Mouse (Mus musculus) CD8-positive naive resting alpha-beta T cell, adult 2 months (primary cell): Measurements from ENCODE around the gene Pacsin2.
"Not testable (repeated sequence)": the region's sequence is repeated elsewhere in the genome, so short reads cannot be mapped to it uniquely, and the experiment has no call there.

Experiments
- DNase-seq, 2 experiments: peaks; one replicate each; pipeline ENCODE4 v3.0.0; 2022; ENCODE audit warnings: low read depth in 2 of 2, low spot score in 2 of 2

Gene Pacsin2

GRCm38 (mm10) chr15:83481236-83481780, 16.9 kb upstream of the Pacsin2 start:
- no peak for DNase-seq

DNA sequence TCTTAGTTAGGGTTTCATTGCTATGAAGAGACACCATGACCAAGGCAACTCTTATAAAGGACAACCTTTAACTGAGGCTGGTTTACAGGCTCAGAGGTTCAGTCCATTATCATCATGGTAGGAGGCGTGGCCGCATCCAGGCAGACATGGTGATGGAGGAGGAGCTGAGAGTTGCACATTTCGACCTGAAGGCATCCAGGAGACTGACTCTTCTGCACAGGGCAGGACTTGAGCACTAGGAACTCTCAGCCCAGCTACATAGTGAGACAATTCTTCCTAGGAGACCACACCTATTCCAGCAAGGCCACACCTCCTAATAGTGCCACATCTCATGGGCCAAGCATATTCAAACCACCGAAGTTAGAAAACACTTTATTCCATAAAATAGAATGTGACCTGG, 15.4 kb upstream of the Pacsin2 start:
- DNase-seq, result no peak

DNA sequence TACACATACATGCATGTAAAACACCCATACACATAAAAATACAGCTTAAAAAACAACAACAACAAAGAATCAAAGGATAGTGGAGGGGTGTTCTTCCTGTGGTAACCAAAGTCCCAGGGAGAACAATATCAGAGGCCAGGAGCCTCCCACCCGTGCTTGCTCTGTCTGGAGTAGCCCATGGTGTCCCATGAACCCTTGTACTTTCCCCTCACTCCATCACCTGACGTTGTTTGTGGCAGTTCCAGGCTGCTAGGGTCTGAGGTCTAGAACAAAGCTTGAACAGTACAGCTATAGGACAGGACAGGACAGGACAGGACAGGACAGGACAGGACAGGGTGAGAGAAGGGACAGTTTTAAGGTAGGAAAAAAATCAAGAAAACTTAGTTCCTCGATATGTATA, 13.7 kb upstream of the Pacsin2 start:
- no peak for DNase-seq

GRCm38 (mm10) chr15:83476593-83477273, 12.3 kb upstream of the Pacsin2 start:
- no peak for DNase-seq

- no peak for DNase-seq
Observed at GRCm38 (mm10) chr15:83474466-83474836, 10.0 kb upstream of the Pacsin2 start.

- peak; percentile 59 to 75 for DNase-seq
Observed at GRCm38 (mm10) chr15:83473832-83474465, 9.5 kb upstream of the Pacsin2 start.

DNA sequence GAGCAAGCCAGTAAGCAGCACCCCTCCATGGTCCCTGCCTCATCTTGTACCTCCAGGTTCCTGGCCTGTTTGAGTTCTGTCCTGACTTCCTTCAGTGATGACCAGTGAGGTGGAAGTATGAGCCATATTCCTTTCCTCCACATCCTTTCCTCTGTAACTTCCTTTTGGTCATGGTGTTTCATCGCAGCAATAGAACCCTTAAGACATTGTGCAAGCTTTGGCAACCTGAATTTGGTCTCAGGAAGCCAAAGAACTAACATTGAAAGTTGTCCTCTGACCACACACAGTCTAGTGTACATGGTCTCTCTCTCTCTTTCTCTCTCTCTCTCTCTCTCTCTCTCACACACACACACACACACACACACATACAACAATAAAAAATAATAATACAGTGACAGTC, 8.8 kb upstream of the Pacsin2 start:
- DNase-seq, result no peak

DNA sequence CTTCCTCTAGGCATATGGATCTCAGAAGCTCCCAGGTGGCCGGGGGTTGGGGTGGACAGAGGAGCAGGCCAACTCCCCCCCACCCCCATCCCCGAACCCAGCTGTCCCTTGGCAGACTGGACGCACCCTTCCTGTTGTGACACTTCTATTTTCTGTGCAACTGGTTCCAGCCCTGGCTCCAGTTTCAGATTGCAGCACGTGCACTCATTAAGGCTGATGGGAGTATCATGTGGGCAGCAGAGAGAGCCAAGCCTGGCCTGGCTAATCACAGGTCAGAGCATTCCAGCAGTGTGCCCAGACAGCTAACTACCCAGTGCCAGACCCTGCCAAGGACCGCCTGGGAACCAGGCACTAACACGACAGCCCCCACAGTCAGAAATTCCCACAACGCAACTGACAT, 7.1 kb upstream of the Pacsin2 start:
- DNase-seq, result no peak

GRCm38 (mm10) chr15:83470443-83470842, 6.0 kb upstream of the Pacsin2 start:
- DNase-seq, result no peak

- no peak for DNase-seq
Observed at GRCm38 (mm10) chr15:83469279-83469821, 4.9 kb upstream of the Pacsin2 start.

- no peak for DNase-seq
Observed at GRCm38 (mm10) chr15:83467232-83467966, 3.0 kb upstream of the Pacsin2 start.

GRCm38 (mm10) chr15:83466331-83466730, 1.9 kb upstream of the Pacsin2 start:
- no peak for DNase-seq

DNA sequence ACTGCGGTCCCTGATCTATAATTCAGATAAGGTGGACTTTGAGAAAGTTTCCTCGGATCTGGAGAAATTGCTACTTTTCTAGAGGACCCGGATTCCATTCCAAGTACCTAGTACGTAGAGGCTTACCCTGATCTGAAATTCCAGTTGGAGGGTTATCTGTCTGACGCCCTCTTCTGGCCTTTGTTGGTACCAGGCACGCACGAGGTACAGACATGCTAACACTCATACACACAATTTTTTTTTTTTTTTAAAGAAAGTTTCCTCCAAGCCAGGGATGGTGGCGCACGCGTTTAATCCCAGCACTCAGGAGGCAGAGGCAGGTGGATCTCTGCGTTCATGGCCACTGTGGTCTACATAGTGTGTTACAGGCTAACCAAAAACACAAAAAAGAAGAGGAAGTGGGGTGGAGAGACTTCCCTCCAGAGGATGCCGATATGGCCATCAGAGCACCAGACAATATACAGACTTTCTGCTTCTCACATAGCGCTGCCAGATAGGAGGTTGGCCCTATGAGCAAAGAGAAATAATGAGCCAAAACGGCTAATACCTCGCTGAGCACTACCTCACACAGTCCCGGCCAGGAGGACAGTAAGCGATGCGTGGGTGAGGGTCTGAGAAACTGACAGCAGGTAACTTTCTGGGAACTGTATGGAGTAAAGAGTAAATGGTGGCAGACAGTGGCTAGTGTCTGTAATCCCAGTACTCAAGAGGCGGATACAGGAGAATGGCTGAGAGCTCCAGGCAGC, 672 bp upstream of the Pacsin2 start:
- DNase-seq, result peak in 1 of 2 experiments; percentile 27

DNA sequence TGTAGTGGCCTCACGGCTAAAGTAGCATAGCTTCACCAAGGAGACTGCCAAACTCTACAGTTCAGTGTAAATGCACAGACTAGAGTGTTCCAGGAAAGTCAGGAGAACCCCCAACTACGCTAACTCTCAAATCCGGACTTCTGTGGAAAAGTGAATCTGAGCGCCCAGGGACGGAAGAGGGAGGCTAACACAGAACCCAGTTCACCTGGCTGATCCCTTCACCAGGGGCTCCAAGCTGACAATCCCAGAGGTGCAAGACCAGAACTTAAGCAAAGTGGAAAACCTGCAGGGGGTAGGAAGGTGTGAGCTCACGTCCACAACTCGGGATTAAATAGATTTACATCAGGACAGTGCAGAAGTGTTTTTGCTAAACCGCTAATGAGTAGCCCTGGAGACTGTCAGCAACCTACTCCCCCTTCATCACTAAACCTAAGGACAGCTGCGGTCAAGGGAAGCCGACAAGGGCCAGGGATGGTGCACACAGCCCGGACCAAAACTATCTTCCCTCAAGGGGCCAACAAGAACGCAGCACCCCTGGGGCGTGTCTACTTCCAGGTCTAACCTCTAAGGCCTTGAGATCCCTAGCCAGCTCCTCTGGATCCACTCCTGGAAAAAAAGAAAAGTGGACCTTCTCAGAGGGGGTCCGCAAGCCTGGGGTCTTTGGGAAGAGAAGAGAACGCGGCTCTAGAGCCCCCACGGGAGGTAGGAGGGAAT, 880 bp downstream of the Pacsin2 start:
- no peak for DNase-seq

DNA sequence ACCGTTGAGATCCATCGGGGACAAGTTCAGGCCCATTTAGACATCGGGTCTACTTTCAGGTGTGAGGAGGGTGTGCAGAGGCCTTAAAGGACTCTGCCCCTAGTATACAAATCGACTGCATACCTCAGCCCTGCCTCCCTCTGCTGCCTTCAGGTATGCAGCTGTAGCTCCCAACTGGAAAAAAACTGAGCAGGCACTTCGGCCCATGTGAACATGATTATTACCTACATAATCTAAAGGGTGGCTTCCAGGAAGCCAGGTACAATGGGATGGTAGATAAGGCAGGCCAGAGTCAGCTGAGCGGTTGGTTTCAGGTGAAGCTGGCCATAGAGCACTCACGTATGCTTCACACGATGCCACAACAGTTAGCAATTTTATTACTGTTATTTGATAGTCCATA, 2.1 kb downstream of the Pacsin2 start:
- DNase-seq, result not testable (repeated sequence)

- DNase-seq, result no peak
Observed at GRCm38 (mm10) chr15:83460891-83461290, 3.5 kb downstream of the Pacsin2 start.

- no peak for DNase-seq
Observed at GRCm38 (mm10) chr15:83457541-83457940, 6.9 kb downstream of the Pacsin2 start.

GRCm38 (mm10) chr15:83455637-83456036, 8.8 kb downstream of the Pacsin2 start:
- no peak for DNase-seq

GRCm38 (mm10) chr15:83455034-83455433, 9.4 kb downstream of the Pacsin2 start:
- DNase-seq, result no peak

GRCm38 (mm10) chr15:83454419-83454818, 10.0 kb downstream of the Pacsin2 start:
- no peak for DNase-seq
